Comparison of ENCODE assay signal across 11 mouse cellular contexts in genomic region chr14:75178384-75178793, GRCm38 (mm10). TPM values are rescaled to one million over a fixed set of nuclear protein-coding genes. Genes with fewer than 3 reads are reported as not detected.
A peak's percentile ranks its signal among the peaks of the same experiment; 100 is the strongest.
DNase-seq lines count a peak whose midpoint lies in the region; ATAC-seq lines count a peak whose summit lies in the region.
"Had no signal": no experiment of that assay in that cellular context is flagged by ENCODE, and none has a peak within 500 bp of the region (broad histone marks: within the 10 kb centered on the region; RNA-seq: fewer than 3 reads in every experiment).

No protein-coding gene starts in this region.

- 0 out of 2 replicates have a peak overlapping the region, but pooled peaks have one; percentile 21 for H3K27ac ChIP-seq in intestine, embryonic 16.5 days (ENCODE audit: low read length)
- H3K27ac ChIP-seq in midbrain, embryonic 14.5 days (replicated peaks; ENCODE audit: low read depth, low read length) = no peak overlapping the region
- H3K27ac ChIP-seq in midbrain, embryonic 15.5 days = no peak overlapping the region
- H3K27ac ChIP-seq: hindbrain, postnatal 0 days; limb, embryonic 12.5 days had no signal

- H3K9me3 ChIP-seq in megakaryocyte, embryonic 14.5 days = no peaks in the 10 kb centered on the region
- H3K9me3 ChIP-seq in intestine, embryonic 16.5 days (ENCODE audit: control insufficient read depth, low read length) = no peaks in the 10 kb centered on the region
- H3K9me3 ChIP-seq in midbrain, embryonic 14.5 days (ENCODE audit: control insufficient read depth, low read length) = no peaks in the 10 kb centered on the region
- H3K9me3 ChIP-seq in midbrain, embryonic 15.5 days = no peaks in the 10 kb centered on the region
- H3K9me3 ChIP-seq: limb, embryonic 12.5 days had no signal

- H3K27me3 ChIP-seq in megakaryocyte, embryonic 14.5 days (replicated peaks) = peaks cover 26% of the 10 kb centered on the region
- no peaks in the 10 kb centered on the region for H3K27me3 ChIP-seq in intestine, embryonic 16.5 days (replicated peaks; ENCODE audit: control insufficient read depth, insufficient read depth, low read length)
- H3K27me3 ChIP-seq in midbrain, embryonic 14.5 days (ENCODE audit: control insufficient read depth, insufficient read depth, low read length) = no peaks in the 10 kb centered on the region
- H3K27me3 ChIP-seq in midbrain, embryonic 15.5 days (replicated peaks) = no peaks in the 10 kb centered on the region
- H3K27me3 ChIP-seq: limb, embryonic 12.5 days had no signal

- ATAC-seq in megakaryocyte, adult 5-6 weeks (ENCODE audit: poor library complexity, severe bottlenecking) = no peak
- 0 out of 2 replicates have a peak, but pooled peaks have one; percentile 31 for ATAC-seq in intestine, embryonic 16.5 days
- ATAC-seq in midbrain, embryonic 14.5 days (ENCODE audit: low FRiP score, low TSS enrichment) = no peak
- ATAC-seq in midbrain, embryonic 15.5 days (replicated peaks) = no peak
- ATAC-seq: hindbrain, postnatal 0 days had no signal

- peak overlapping the region; percentile 92 for H3K4me3 ChIP-seq in megakaryocyte, embryonic 14.5 days (replicated peaks)
- H3K4me3 ChIP-seq in intestine, embryonic 16.5 days (ENCODE audit: low read length) = peak overlapping the region; percentile 4
- no peak overlapping the region for H3K4me3 ChIP-seq in midbrain, embryonic 14.5 days (replicated peaks; ENCODE audit: low read depth, low read length)
- H3K4me3 ChIP-seq in midbrain, embryonic 15.5 days = no peak overlapping the region
- H3K4me3 ChIP-seq: limb, embryonic 12.5 days had no signal

- peak; percentile 62 to 67 for DNase-seq in natural killer cell, adult 2 months (ENCODE audit: low spot score in 2 of 2)
- DNase-seq in thymus, postnatal 4 days = peak; percentile 84
- DNase-seq in testis, postnatal 10 days (ENCODE audit: low spot score) = no peak
- DNase-seq in midbrain, embryonic 14.5 days = no peak
- DNase-seq: retina, postnatal 1 day had no signal

- H3K36me3 ChIP-seq in megakaryocyte, embryonic 14.5 days (replicated peaks; ENCODE audit: low read length) = no peaks in the 10 kb centered on the region
- no peaks in the 10 kb centered on the region for H3K36me3 ChIP-seq in intestine, embryonic 16.5 days (ENCODE audit: control insufficient read depth, insufficient read depth, low read length)
- H3K36me3 ChIP-seq in midbrain, embryonic 14.5 days (ENCODE audit: control insufficient read depth, insufficient read depth, low read length) = no peaks in the 10 kb centered on the region
- no peaks in the 10 kb centered on the region for H3K36me3 ChIP-seq in midbrain, embryonic 15.5 days (replicated peaks)
- H3K36me3 ChIP-seq: limb, embryonic 12.5 days had no signal

- peaks cover 69% of the 10 kb centered on the region for H3K4me1 ChIP-seq in megakaryocyte, embryonic 14.5 days
- peaks cover 2% of the 10 kb centered on the region; the same call in 1 of the 2 replicates for H3K4me1 ChIP-seq in intestine, embryonic 16.5 days (ENCODE audit: control insufficient read depth, insufficient read depth, low read length)
- H3K4me1 ChIP-seq in midbrain, embryonic 14.5 days (ENCODE audit: control insufficient read depth, insufficient read depth, low read length) = no peaks in the 10 kb centered on the region
- no peaks in the 10 kb centered on the region for H3K4me1 ChIP-seq in midbrain, embryonic 15.5 days
- H3K4me1 ChIP-seq: limb, embryonic 12.5 days had no signal

- WGBS in intestine, embryonic 16.5 days = 74% methylated on average over 14 of the region's 14 CpGs
- 87% methylated on average over 14 of the region's 14 CpGs for WGBS in midbrain, embryonic 14.5 days
- WGBS in midbrain, embryonic 15.5 days = 87% methylated on average over 14 of the region's 14 CpGs

- H3K9ac ChIP-seq in intestine, embryonic 16.5 days (ENCODE audit: low read depth, low read length) = no peak overlapping the region
- H3K9ac ChIP-seq in midbrain, embryonic 14.5 days (replicated peaks; ENCODE audit: low read length) = no peak overlapping the region
- H3K9ac ChIP-seq in midbrain, embryonic 15.5 days = no peak overlapping the region
- H3K9ac ChIP-seq: limb, embryonic 12.5 days had no signal

- peak overlapping the region; percentile 15; the same call in 1 of the 2 replicates for H3K4me2 ChIP-seq in intestine, embryonic 16.5 days (ENCODE audit: low read depth, low read length)
- no peak overlapping the region for H3K4me2 ChIP-seq in midbrain, embryonic 14.5 days (ENCODE audit: low read length)
- H3K4me2 ChIP-seq in midbrain, embryonic 15.5 days = no peak overlapping the region
- H3K4me2 ChIP-seq: limb, embryonic 12.5 days had no signal

RNA-seq across cellular contexts. Expression of gene Lcp1, which starts 47.5 kb away (rescaled TPM):
- 0.66 and 7.1 TPM in 2 replicates for polyA plus RNA-seq in megakaryocyte, embryonic 14.5 days (2012; ENCODE audit: insufficient read depth, low replicate concordance)
- total RNA-seq in megakaryocyte, adult 5-6 weeks (2015) = 1,031 and 1,064 TPM in 2 replicates
- total RNA-seq in megakaryocyte, adult 5-6 weeks (2017) = 669 and 719 TPM in 2 replicates
- 105 and 133 TPM in 2 replicates for polyA plus RNA-seq in intestine, embryonic 16.5 days (2015; fragmentation: Nextera tagmentation; extraction: Ambion mirVana)
- 5.1 and 19.0 TPM in 2 replicates for polyA plus RNA-seq in midbrain, embryonic 14.5 days (2014; fragmentation: Nextera tagmentation; extraction: Ambion mirVana)
- polyA plus RNA-seq in midbrain, embryonic 15.5 days (2015; fragmentation: Nextera tagmentation; extraction: Ambion mirVana) = 12.0 and 12.9 TPM in 2 replicates

RNA-seq across cellular contexts. Expression of gene Lrrc63, which starts 47.7 kb away (rescaled TPM):
- not detected in 2 replicates for polyA plus RNA-seq in megakaryocyte, embryonic 14.5 days (2012; ENCODE audit: insufficient read depth, low replicate concordance)
- total RNA-seq in megakaryocyte, adult 5-6 weeks (2015) = 0.09 and 0.11 TPM in 2 replicates
- 0.12 and 0.37 TPM in 2 replicates for total RNA-seq in megakaryocyte, adult 5-6 weeks (2017)
- polyA plus RNA-seq in intestine, embryonic 16.5 days (2015; fragmentation: Nextera tagmentation; extraction: Ambion mirVana) = 0.05 and 0.07 TPM in 2 replicates
- polyA plus RNA-seq in midbrain, embryonic 14.5 days (2014; fragmentation: Nextera tagmentation; extraction: Ambion mirVana) = 0.08 TPM in 1 of 2 replicates, not detected in the other
- 0.06 TPM in 2 replicates for polyA plus RNA-seq in midbrain, embryonic 15.5 days (2015; fragmentation: Nextera tagmentation; extraction: Ambion mirVana)
- total RNA-seq: hindbrain, postnatal 0 days had no signal

Comparison
In these comparisons a context has a peak if more than half of its experiments do, and no peak if none do; other contexts are left out.
1. H3K4me3 ChIP-seq: peak in megakaryocyte, embryonic 14.5 days (single experiment) and intestine, embryonic 16.5 days (single experiment); none in midbrain, embryonic 14.5 days (single experiment) and midbrain, embryonic 15.5 days (single experiment).
2. DNase-seq: peak in natural killer cell, adult 2 months (2 of 2) and thymus, postnatal 4 days (single experiment); none in testis, postnatal 10 days (single experiment) and midbrain, embryonic 14.5 days (single experiment).